Mouse (Mus musculus) Patski (cell line): ENCODE measurements around the gene Synpo2. TPM values are rescaled to one million over a fixed set of nuclear protein-coding genes. Genes with fewer than 3 reads are reported as not detected.

Experiments used
- ATAC-seq: fragments of 100-300 bp; one replicate; pipeline ENCODE4 v1.8.0; 2021
- CTCF ChIA-PET: fragments of 350-600 bp; sonication (Branson Sonifier 250); formaldehyde crosslinking; loops from one replicate; lab custom pipeline; 2022; ENCODE audit warnings: inconsistent platforms; lab: Charles Lee
- POLR2A ChIA-PET: fragments of 350-600 bp; sonication (Branson Sonifier 250); formaldehyde crosslinking; loops from one replicate; lab custom pipeline; 2022; ENCODE audit warnings: antibody characterized with exemption, inconsistent platforms; lab: Charles Lee
- DNase-seq: peaks from one replicate; pipeline ENCODE4 v3.0.0-alpha.2; 2011; ENCODE audit warnings: low read depth, low spot score
- H3K27me3 ChIP-seq: fragments of 371-371 bp; one replicate; pipeline ENCODE4 v1.5.1; 2021
- CTCF ChIP-seq: fragments of 100-300 bp; IDR thresholded peaks from one replicate; pipeline ENCODE4 v1.5.1; 2021
- in situ Hi-C: fragments of 300-500 bp; cut with MboI; formaldehyde crosslinking; loops from 3 replicates; pipeline ENCODE4 v1.11.1; 2018; ENCODE audit warnings: low pct_unique_long_range_greater_than_20kb, mixed read lengths
- polyA plus RNA-seq: library from polyadenylated mRNA; unstranded; gene quantifications from one replicate; pipeline ENCODE4 v1.2.3, GENCODE M21; 2021

Synpo2 gene
- polyA plus RNA-seq, 1 experiment from 2014 or later = 0.83 TPM

GRCm38 (mm10) chr3:123058832-123059231 lies 177.1 kb downstream of the Synpo2 start:
- TF ChIP-seq CTCF = no peak
- ChIA-PET CTCF (interaction anchor here (1.2 to 3.0 kb wide), 5 partner anchors 22 to 37 kb away, joined by 3 to 7 read pairs (median 4); no protein-coding TSS in a partner anchor), POLR2A (interaction anchor here (0.6 to 1.5 kb wide), 2 partner anchors 35 to 75 kb away, joined by 3 to 7 read pairs; no protein-coding TSS in a partner anchor)
- H3K27me3 ChIP-seq = no peaks in the 10 kb centered on the region
- ATAC-seq (no peak), DNase-seq (no peak)
- in situ Hi-C loops = loop anchor here (5.0 kb wide), 2 partner anchors 38 to 72 kb away; no protein-coding TSS in a partner anchor

GRCm38 (mm10) chr3:123054178-123054577 lies 181.8 kb downstream of the Synpo2 start:
- in situ Hi-C loops = no loop called here
- peak; percentile 92 for DNase-seq
- no peaks in the 10 kb centered on the region for H3K27me3 ChIP-seq
- ATAC-seq = peak; percentile 97
- CTCF ChIA-PET = interaction anchor here (0.8 to 1.5 kb wide), 4 partner anchors 12 to 39 kb away, joined by 3 to 4 read pairs (median 4); no protein-coding TSS in a partner anchor
- TF ChIP-seq CTCF = peak; percentile 17
- POLR2A ChIA-PET = interaction anchor here (1.0 to 1.5 kb wide), 4 partner anchors 39 to 105 kb away, joined by 3 to 4 read pairs (median 3); partner anchors contain the start of gene Usp53

- DNase-seq (peak; percentile 78), ATAC-seq (peak; percentile 68)
- no peak for TF ChIP-seq CTCF
- in situ Hi-C loops = no loop called here
- ChIA-PET CTCF (interaction anchor here (0.7 to 2.1 kb wide), 5 partner anchors 27 to 112 kb away, joined by 3 to 6 read pairs (median 4); no protein-coding TSS in a partner anchor), POLR2A (interaction anchor here (1.0 kb wide), 1 partner anchor 68 kb away, joined by 3 read pairs; no protein-coding TSS in a partner anchor)
- H3K27me3 ChIP-seq = no peaks in the 10 kb centered on the region
Observed at GRCm38 (mm10) chr3:123053192-123053938, 182.6 kb downstream of the Synpo2 start.

GRCm38 (mm10) chr3:123042308-123042707 lies 193.6 kb downstream of the Synpo2 start:
- no peaks in the 10 kb centered on the region for H3K27me3 ChIP-seq
- DNase-seq = no peak
- ChIA-PET CTCF (interaction anchor here (1.3 to 2.1 kb wide), 4 partner anchors 10 to 54 kb away, joined by 3 to 8 read pairs (median 4); no protein-coding TSS in a partner anchor), POLR2A (no interaction called here)
- ATAC-seq = no peak
- in situ Hi-C loops = no loop called here
- no peak for TF ChIP-seq CTCF

- POLR2A ChIA-PET = interaction anchor here (0.8 kb wide), 1 partner anchor 51 kb away, joined by 3 read pairs; the partner anchor contains the start of gene Usp53
- no peak for DNase-seq
Observed at GRCm38 (mm10) chr3:123034752-123035151, 201.2 kb downstream of the Synpo2 start, which contains the start of gene Myoz2. TSS of gene Myoz2 (minus strand) at chr3:123035015.

GRCm38 (mm10) chr3:123033804-123034203 lies 202.1 kb downstream of the Synpo2 start:
- no peak for TF ChIP-seq CTCF
- ChIA-PET POLR2A (interaction anchor here (0.7 to 0.8 kb wide), 2 partner anchors 14 to 50 kb away, joined by 3 read pairs; partner anchors contain the start of gene Usp53), CTCF (interaction anchor here (0.6 to 1.4 kb wide), 4 partner anchors 15 to 47 kb away, joined by 3 to 5 read pairs (median 3); no protein-coding TSS in a partner anchor)
- ATAC-seq (no peak), DNase-seq (no peak)
- no peaks in the 10 kb centered on the region for H3K27me3 ChIP-seq
- in situ Hi-C loops = no loop called here

More at GRCm38 (mm10) chr3:123034752-123035151, 201.2 kb downstream of the Synpo2 start, which contains the start of gene Myoz2:
- in situ Hi-C loops = no loop called here
- ATAC-seq = no peak
- CTCF ChIA-PET = interaction anchor here (0.7 to 1.4 kb wide), 4 partner anchors 15 to 33 kb away, joined by 3 to 5 read pairs (median 3); no protein-coding TSS in a partner anchor
- H3K27me3 ChIP-seq = no peaks in the 10 kb centered on the region
- TF ChIP-seq CTCF = no peak

Other genes with a start within 250 kb of the Synpo2 start
- 0.08 TPM for gene Myoz2, start 201.1 kb downstream of the Synpo2 start, polyA plus RNA-seq
- gene Sec24d, start 31.3 kb upstream of the Synpo2 start, polyA plus RNA-seq = 36.2 TPM
- gene Mettl14, start 150.0 kb upstream of the Synpo2 start, polyA plus RNA-seq = 28.9 TPM
- gene Prss12, start 210.8 kb upstream of the Synpo2 start, polyA plus RNA-seq = 0.06 TPM